Mouse (Mus musculus) CD4-positive, CD25-positive, alpha-beta regulatory T cell, adult 2 months (primary cell): Measurements from ENCODE around the gene Nrn1l.

Source experiments
- DNase-seq: peaks from one replicate; pipeline ENCODE4 v3.0.0-alpha.2; 2012; ENCODE audit warnings: low read depth, low spot score

Nrn1l gene

DNA sequence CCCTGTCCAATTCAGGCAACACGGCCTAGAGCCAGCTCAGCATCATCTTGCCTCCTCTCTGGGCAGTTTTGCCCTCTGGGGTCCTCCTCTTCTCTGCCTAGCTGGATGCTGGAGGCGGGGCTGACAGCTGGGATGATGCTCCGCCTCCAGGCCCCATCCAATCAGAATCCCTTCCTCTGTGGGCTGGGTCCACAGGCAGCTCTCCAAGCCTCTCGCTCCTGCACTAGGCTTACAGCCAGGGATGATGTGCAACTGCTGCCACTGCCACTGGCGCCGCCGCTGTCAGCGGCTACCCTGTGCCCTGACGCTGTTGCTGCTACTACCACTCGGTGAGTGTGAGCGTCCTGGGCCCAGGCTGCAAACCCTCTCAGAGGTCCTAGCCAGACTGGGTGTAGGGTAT, at the start of gene Nrn1l:
Gene Nrn1l (plus strand): TSS at position 229 of the 400 bp plus-strand sequence.
- peak; percentile 17 for DNase-seq

DNA sequence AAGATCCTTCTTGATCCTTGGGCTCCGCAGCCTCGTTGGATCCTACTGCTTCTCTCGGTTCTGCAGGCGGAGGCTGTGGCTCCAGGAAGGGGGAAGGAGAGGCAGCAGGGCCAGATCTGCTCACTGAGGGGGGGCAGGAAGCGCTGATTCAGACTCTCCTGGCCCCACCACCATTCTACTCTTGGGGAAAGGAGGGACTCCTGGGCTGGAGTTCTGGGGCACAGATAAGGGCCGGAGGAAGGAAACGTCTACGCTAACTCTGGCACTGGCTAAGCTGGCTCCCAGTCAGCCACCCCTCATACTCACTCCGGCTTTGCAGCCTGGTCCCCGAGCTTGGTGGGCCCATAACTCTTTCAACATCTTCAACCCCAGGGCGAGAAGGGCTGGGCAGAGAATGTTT, 46.7 kb upstream of the Nrn1l start:
- no peak for DNase-seq

DNA sequence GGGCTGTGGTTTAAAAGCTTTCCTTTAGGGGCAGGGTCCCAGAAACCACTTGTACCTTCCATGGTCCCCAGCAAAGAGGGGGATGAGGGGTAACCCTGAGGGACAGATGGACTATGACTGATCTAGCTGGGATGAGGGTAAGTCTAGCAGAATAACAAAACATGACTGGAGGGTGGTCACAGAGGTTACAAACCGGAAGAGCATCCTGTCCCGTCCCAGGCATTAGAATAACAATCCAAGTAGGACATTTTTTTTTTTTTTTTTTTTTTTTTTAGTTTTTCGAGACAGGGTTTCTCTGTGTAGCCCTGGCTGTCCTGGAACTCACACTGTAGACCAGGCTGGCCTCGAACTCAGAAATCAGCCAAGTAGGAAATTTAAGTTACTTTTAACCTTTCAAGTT, 43.4 kb upstream of the Nrn1l start:
- no peak for DNase-seq

DNA sequence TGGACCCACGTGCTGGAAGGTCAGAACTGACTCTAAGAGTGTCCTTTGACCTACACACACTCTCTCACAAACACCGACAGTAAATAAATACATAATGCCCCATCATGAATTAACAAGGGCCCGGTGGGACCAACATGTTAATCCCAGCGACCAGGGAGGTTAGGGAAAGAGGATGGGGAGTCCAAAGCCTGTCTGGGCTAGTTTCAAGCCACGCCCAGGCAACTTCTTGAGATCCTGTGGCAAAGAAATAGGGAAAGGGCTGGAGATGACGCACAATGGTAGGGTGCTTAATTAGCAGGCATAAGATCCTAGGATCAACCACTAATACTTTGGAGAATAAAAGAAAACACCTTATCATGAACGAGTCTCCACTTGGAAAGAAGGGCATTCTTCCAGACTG, 42.8 kb upstream of the Nrn1l start:
- DNase-seq = no peak

DNA sequence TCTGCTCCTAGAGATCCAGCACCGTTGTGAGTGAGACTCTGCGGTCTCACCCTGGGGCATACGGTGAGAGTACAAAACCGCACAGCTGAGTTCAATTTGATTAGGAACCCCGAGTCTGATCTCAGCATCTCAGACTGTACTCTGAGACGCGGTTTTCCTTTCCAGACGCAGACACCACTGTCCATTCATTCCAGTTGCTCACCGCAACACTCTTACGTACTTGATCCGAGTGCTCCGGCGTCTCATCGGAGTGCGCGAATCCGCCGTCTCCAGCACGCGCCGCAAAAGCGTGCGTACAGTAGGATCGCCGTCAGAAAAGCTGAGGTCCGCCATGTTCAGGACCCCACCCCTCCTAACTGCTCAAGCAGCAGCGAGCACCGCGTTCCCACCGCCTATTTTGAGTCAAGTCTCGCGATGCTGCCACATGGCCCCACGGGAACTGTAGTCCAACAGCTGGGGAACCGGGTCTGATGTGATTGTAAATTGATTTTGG, 41.7 kb upstream of the Nrn1l start:
- peak; percentile 93 for DNase-seq

DNA sequence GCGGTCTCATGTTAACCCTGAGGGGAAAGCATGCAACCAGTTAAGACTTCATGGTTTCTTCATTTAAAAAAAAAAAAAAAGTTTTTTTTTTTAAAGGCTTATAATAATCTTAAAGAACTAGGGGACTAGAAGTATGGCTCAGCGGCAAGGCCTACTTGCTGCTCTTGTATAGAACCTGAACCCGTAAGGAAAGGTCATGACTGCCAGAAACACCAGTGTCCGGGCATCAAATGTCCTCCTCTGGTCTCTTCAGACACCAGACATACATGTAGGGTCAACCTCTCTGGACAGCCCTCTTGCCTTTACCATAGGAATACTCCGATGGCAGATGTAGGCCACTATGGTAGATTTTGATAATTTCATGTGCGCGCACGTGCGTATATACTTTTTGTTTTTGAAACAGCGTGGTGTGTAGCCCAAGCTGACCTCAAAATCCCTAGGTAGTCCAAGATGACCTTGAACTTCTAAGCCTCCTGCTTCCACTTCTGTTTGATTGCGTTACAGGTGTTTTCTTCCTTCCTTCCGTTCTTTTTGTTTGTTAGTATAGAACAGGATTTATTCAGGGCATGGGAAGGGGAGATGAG, 41.1 kb upstream of the Nrn1l start:
- DNase-seq = no peak

DNA sequence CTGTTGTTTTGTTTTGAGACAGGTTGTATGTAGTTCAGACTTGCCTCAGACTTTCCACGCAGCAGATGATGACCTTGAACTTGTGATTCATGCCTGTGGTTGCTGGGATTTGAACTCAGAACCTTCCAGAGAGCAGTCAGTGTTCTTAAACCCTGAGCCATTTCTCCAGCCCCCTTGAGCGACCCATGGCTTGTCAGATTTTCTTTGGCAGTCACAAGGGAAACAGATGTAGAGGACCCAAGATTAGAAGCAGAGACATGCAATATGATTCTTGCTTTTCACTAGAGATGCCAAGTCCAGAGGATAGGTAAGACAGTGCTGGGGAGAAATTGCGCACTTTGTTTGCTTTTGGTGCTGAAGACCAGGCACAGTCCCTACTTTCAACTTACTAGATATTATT, 40.2 kb upstream of the Nrn1l start, which contains the start of gene Cenpt:
Gene Cenpt (minus strand): TSS at position 101 of the 400 bp plus-strand sequence.
- no peak for DNase-seq

DNA sequence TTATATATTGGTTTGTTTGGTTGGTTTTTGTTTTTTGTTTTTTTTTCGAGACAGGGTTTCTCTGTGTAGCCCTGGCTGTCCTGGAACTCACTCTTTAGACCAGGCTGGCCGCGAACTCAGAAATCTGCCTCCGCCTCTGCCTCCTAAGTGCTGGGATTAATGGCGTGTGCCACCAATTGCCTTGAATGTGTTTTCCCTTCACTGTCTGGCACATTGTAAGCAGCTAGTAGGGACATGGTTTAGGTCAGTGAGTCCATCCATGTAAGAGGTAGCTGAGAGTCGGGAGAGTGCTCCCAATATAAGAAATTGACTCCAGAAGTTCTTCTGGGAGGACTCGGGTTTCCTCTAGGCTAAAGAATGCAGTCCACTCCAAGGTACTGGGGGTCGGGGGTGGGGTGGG, 39.1 kb upstream of the Nrn1l start:
- no peak for DNase-seq

DNA sequence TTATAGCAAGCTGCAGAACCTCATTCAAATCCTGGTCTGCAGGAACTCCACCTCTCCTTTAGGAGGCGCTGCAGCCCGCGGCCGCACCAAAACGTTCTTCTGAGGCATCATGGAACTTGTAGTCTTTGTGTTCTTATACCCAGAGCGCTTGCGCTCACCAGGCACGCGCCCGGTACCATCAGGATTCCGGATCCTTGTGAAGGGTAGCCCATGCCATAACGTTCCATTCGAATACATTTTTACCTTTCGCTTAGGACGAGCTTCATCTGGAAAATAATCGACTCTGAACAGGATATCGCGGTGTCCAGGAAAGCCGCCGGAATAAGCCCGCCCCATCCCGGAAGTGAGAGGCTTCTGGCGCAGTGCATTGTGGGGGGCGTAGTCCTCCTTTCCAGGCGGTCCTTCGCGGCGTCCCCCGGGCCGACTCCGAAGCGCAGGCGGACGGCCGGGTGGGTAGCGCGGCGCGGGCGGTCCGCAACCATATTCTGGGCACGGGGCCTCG, 38.6 kb upstream of the Nrn1l start, which contains the start of gene Thap11:
Gene Thap11 (plus strand): TSS at position 418 of the 502 bp plus-strand sequence.
- peak; percentile 93 for DNase-seq

DNA sequence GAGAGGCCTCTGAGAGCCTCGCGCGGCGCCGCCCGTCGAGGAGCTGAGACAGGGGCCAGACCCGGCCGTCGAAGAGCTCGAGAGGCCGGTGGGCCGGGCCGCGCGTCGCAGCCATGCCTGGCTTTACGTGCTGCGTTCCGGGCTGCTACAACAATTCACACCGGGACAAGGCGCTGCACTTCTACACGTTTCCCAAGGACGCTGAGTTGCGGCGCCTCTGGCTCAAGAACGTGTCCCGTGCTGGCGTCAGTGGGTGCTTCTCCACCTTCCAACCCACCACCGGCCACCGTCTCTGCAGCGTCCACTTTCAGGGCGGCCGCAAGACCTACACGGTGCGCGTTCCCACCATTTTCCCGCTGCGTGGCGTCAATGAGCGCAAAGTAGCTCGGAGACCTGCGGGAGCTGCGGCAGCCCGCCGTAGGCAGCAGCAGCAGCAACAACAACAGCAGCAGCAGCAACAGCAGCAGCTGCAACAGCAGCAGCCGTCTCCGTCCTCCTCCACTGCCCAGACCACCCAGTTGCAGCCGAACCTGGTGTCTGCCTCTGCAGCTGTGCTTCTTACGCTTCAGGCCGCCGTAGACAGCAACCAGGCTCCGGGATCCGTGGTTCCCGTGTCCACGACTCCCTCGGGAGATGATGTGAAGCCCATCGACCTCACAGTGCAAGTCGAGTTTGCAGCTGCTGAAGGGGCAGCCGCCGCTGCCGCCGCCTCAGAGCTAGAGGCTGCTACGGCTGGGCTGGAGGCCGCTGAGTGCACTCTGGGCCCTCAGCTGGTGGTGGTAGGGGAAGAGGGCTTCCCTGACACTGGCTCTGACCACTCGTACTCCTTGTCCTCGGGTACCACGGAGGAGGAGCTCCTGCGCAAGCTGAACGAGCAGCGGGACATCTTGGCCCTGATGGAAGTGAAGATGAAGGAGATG, 37.9 kb upstream of the Nrn1l start:
- DNase-seq = no peak

DNA sequence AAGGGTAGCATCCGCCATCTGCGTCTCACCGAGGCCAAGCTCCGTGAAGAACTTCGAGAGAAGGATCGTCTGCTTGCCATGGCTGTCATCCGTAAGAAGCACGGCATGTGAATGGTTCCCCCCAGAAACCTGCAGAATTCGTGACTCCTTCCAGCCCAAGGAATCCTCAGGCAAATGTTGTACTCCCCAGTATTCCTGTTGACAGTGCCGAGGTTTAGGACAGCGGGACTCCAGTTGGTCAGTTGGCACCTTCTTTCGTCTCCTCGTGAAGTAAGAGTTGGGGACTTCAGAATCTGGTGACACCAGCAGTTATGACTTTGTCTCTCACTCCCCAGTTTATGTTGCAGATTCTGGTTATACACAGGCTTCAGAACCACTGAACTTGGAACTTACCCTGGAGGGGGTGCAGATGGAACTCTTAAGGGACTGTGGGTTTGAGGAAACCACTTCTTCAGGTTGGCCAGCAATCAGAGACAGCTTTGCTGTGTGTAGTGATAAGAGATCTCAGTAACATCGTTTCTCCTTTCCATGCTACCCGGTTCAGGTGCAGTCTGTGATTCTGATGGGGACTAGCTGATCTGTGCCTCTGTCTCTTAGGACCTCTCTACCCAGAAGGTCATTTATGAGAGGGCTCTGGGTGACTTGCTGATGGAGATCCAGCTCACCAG, 37.1 kb upstream of the Nrn1l start:
- DNase-seq = no peak

DNA sequence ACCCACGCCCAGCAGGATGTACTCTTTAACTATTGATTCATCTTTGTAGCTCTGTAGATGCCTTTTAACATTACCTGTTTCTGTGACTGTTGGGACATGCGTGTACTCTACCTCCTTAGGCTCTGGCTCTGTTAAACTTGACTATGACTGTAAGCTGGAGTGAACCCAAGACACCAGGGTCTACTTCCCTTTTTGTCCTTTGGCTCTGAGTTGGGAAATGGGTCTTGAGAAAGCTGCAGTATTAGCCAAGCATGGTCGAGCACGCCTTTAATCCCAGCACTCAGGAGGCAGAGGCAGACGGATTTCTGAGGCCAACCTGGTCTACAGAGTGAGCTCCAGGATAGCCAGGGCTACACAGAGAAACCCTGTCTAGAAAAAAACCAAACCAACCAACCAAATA, 34.9 kb upstream of the Nrn1l start:
- no peak for DNase-seq

DNA sequence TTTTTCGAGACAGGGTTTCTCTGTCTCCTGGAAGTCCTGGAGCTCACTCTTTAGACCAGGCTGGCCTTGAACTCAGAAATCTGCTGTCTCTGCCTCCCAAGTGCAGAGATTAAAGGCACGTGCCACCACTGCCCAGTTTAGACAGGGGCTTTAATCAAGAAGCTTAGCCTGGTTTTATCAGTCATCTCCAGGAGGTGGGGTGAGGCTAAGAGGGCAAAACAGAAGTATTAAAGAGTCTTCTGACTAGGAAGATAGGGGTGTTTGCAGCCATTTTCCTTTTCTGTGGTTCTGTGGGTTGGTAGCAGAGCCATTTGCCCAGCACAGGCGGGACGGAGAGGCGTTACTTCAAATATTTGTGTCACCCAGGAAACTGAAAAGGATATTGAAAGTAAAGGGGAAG, 34.1 kb upstream of the Nrn1l start:
- DNase-seq = no peak

DNA sequence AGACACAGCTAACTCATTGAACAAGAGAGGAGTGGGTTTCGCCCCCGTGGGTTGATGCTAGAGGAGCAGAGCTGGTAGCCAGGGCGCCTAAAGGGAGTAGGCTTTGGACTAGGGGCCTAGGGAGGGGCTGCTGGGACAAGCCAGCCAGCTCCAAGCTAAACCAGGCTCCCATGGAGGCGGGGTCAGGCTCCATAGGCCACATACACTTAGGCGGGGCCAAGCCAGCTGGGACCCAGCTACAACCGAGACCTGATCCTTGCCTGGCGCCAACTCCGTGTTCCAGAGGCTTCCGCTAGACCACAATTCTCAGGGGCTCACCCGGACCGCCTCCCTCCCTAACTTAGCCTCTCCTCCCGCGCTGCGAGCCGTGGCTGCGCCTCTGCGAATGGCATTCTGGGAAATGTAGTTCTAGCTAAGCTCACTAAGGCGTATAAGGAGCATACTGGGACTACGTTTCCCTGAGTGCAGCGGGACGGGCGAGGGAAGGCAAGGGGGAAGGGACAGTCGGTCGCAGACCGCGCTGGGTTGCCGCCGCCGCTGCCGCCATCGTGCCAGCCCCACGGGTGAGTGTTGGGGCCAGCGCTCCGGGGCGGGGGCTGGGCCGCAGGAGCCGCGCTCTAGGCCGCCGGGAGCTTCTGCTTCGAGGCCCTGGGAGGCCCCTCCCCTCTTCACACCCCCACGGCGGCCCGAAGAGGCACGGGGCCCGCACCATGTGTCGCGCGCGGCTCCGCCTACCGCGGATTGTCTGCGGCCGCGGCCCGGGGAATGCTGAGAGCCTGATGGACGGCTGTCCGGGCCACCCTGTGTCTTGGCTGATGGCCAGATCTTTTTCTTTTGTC, 33.0 kb upstream of the Nrn1l start, which contains the start of gene Nutf2:
Gene Nutf2 (plus strand): TSS at position 438 of the 839 bp plus-strand sequence.
- DNase-seq = peak; percentile 94

DNA sequence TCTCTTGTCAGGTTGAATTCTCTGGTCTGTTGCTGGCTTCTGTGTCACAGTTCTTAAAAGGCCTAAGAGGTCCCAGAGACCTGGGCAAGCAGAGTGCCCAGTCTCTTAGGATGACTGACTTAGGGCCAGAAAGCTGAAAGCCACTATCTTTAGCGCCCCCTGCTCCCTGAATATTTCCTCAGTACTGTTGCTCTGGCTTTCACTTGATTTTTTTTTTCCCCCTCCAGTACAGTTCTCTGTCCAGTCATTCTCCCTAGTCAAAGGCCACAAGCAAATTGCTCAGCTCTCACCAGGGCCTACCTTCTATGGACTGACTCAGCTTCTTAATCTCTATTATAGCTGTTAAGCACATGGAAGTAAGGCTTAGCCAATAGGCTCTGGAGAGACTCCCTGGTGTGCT, 31.4 kb upstream of the Nrn1l start:
- DNase-seq = peak; percentile 39

DNA sequence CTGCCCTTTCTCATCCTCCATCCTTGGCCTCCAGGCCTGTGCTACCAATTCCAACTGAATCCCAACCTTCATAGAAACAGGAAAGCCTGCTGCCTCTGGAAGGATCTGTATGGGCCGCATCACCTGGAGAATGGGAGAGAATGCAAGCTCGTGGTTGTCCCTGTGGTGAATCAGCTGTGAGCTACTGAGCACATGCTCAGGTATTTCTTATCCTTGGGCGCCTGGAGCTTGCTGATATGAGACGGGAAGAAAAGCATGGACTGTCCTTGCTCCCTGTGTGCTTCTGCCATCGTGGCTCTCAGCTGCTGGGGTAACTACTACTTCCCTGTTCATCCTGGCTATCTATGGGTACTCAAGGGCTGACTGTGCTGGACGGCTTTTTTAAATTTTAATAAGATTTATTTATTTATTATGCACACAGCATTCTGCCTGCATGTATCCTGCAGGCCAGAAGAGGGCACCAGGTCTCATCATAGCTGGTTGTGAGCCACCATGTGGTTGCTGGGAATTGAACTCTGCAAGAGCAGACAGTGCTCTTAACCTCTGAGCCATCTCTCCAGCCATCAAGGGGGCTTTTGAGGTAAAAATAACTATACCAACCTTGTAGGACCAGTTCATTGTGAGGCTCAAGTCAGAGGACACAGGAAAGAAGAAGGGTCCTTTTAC, 26.9 kb upstream of the Nrn1l start:
- peak; percentile 34 for DNase-seq

DNA sequence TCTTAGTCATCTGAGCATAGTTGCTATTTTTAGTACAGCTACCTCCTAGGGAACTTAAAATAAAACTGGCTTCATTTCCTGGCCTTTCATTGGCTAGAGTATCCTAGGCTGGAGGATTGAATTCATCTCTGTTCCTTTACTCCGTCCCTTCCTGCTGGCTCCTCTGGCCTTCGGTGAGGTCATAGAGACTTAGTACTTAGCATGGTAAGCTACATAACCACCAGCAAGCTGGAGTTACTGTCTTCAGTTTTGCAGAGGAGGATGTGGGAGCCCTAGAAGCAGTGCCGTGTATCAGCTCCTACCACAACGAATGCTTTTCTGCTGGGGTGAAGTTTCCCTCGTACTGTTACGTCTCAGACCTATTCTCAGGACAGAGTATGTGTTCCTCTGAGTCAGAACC, 19.1 kb upstream of the Nrn1l start:
- DNase-seq = no peak

DNA sequence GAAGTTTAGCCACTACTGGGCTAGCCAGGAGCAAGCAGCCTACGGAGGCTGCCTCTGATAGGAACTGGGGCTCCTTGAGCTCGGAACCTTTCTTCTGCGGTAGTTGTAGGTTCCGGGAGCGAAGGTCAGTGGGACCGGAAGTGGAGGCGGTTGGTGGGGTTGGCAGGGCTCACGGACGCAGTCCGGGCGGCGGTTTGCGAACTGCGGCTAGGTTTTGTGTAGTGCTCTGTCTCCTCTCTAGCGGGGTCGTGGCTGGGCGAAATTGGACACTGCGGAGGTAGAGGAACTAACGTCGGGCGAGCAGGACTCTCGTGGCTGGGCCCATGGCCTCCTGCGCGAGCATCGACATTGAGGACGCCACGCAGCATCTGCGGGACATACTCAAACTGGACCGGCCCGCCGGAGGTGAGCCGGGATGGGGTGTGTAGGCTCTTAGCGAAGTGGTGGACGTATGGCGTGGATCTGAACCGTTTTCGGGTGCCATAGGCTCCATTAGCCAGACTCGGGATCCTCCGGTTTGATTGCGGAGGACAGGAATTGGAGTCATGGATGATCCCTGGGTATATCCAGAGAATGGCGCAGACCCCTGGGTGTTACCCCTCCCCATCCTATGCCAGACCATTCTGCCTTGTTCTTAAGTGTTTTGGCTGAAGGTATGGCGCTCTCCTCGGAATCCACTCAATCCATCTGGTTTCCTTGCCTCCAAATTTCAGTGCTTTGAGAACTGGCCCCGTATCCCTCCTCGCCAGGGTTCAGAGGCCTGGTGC, 12.4 kb upstream of the Nrn1l start, which contains the start of gene Edc4:
Gene Edc4 (plus strand): TSS at position 128 of the 767 bp plus-strand sequence.
- DNase-seq = peak; percentile 89

DNA sequence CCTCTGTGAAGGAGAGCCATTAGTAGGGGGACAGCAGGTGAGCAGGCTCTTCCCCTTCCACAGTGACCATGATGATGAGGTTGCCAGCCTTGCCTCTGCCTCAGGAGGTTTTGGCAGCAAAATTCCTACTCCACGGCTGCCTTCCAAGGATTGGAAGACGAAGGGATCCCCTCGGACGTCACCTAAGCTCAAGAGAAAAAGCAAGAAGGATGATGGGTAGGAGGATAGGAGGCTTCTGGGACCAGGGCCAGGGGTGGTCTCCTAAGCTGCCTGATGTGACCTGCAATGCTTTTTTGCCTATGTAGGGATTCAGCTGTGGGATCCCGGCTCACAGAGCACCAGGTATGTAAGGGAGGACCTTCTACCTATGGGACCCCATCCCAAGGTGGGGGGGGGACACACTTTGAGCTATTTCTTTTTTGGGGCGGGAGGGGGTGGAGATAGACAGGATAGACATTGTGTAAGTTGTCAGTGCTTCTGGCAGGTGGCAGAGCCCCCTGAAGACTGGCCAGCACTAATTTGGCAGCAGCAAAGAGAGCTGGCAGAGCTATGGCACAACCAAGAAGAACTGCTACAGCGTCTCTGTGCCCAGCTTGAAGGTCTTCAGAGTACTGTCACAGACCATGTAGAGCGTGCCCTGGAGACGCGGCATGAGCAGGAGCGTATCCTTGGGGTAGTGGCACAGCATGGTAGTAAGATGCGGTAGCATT, 3.5 kb upstream of the Nrn1l start:
- no peak for DNase-seq
